Mouse (Mus musculus) CD4-positive naive resting alpha-beta T cell, adult 76 days (primary cell): ENCODE data around the gene Hils1. TPM values are rescaled to one million over a fixed set of nuclear protein-coding genes. Genes with fewer than 3 reads are reported as not detected.

Source experiments
- total RNA-seq: library from RNA; stranded (reverse); gene quantifications from one replicate; pipeline ENCODE4 v1.2.4, GENCODE M21; 2023

Hils1 gene
- total RNA-seq = not detected

DNA sequence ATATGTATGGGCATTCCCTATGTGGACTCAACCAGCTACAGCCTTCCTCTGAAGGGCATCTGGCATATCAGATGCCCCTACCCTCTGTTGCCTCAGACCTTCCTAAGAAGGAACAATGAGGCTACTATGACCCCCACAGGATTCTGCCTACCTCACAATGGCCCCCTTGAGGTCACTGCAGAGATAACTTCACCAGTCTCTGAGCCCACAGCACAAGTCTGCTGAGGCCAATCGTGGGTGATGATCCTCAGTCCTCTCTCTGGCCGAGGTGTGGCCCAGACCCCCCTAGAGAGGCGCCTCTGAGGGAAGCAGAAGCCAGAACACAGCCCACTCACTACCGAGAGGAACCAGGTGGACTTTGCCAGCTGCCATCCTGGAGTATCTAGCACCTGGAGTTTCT is at the start of gene Hils1:
TSS of gene Hils1 (plus strand) at position 175 of the 400 bp plus-strand sequence.

GRCm38 (mm10) chr11:94936045-94936444 is 31.3 kb upstream of the Hils1 start, which contains the start of gene Col1a1:
Col1a1 (plus strand) TSS chr11:94936224.

GRCm38 (mm10) chr11:94976199-94976598 is 8.8 kb downstream of the Hils1 start, which contains the start of gene Sgca:
Sgca (minus strand) TSS chr11:94976327.

GRCm38 (mm10) chr11:94990749-94991577 is 23.6 kb downstream of the Hils1 start, which contains the start of gene Ppp1r9b:
Ppp1r9b (plus strand) TSS chr11:94991035.

GRCm38 (mm10) chr11:95009629-95010014 is 42.2 kb downstream of the Hils1 start, which contains the start of gene Samd14:
Samd14 (plus strand) TSS chr11:95009879.

Other genes starting within 250 kb of the Hils1 start
- gene Cdc34b, start 225.8 kb upstream of the Hils1 start, total RNA-seq = not detected
- not detected for gene Tmem92, start 184.9 kb upstream of the Hils1 start, total RNA-seq
- 0.91 TPM for gene Col1a1, start 31.4 kb upstream of the Hils1 start, total RNA-seq
- not detected for gene Sgca, start 8.7 kb downstream of the Hils1 start, total RNA-seq
- 111 TPM for gene Ppp1r9b, start 23.4 kb downstream of the Hils1 start, total RNA-seq
- gene Samd14, start 42.3 kb downstream of the Hils1 start, total RNA-seq = 0.50 TPM
- 12.2 TPM for gene Pdk2, start 73.8 kb downstream of the Hils1 start, total RNA-seq
- gene Itga3, start 109.2 kb downstream of the Hils1 start, total RNA-seq = 4.0 TPM
- gene Dlx3, start 152.5 kb downstream of the Hils1 start, total RNA-seq = not detected
- not detected for gene Dlx4, start 178.7 kb downstream of the Hils1 start, total RNA-seq